ENCODE assay signal across 9 mouse cellular contexts in the genomic region with DNA sequence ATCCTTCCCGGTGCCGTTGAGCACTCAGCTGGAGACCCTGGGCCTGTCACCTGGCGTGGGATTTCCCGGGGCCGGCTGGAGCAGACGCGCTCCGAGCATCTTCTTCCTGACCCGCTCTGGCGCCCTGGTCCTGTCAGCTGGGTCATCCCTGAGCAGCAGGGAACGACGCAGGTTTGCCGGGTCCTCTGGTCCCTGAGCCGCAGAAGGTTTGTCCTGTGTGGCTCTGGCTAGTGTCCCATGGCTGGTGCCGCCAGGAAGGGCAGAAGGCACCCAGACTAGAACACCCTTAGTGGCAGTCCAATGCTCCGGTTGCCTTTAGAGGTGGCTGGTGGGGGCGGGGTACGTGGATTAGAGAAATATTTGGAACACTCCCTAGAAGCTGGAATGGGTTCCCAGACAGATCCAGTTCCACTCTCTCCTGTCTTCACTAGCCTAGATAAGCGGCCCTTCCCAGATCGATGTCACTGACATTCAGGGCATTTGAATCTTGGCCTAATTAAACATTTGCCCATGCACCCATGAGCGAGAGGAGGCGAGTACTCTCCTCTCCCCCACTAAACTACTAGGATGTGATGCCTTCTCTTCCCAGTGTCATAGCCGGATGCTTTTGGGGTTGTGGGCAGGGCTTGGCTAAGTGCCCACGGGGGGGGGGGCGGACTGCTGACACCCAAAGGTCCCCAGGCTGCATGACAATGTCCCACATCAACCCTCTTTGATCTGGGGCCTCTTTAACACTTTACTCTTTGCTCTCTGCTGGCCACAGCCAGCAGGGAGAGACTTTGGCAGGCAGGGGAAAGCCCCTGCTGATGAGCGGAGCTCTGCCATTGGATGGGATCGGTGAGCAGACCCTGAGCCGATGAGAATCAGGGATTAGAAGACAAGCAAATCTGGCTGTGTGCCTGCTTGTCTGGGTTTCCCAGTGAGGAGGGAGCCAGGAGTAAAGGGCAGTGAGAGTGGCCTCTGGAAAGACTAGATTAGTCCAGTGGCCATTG. TPM values are rescaled to one million over a fixed set of nuclear protein-coding genes. Genes with fewer than 3 reads are reported as not detected.
DNase-seq lines count a peak whose midpoint lies in the region; ATAC-seq and TF ChIP-seq lines count a peak whose summit lies in the region.
"Had no signal": no experiment of that assay in that cellular context is flagged by ENCODE, and none has a peak within 500 bp of the region (broad histone marks: within the 10 kb centered on the region; RNA-seq: fewer than 3 reads in every experiment).

No protein-coding gene starts in this region.

- WGBS in forebrain, embryonic 14.5 days = 2% methylated on average over 28 of the region's 28 CpGs
- WGBS in hindbrain, embryonic 13.5 days = 1% methylated on average over 28 of the region's 28 CpGs
- 1% methylated on average over 28 of the region's 28 CpGs for WGBS in limb, embryonic 10.5 days

- no peaks in the 10 kb centered on the region for H3K36me3 ChIP-seq in forebrain, embryonic 14.5 days (ENCODE audit: control insufficient read depth, insufficient read depth, low read length)
- H3K36me3 ChIP-seq in hindbrain, embryonic 13.5 days = no peaks in the 10 kb centered on the region
- H3K36me3 ChIP-seq in limb, embryonic 10.5 days = no peaks in the 10 kb centered on the region

- peak overlapping the region; percentile 89 for H3K4me3 ChIP-seq in layer of hippocampus, adult 2 months
- peak overlapping the region; percentile 55 for H3K4me3 ChIP-seq in forebrain, embryonic 14.5 days (ENCODE audit: low read depth, low read length)
- H3K4me3 ChIP-seq in hindbrain, embryonic 13.5 days = peak overlapping the region; percentile 61
- H3K4me3 ChIP-seq in limb, embryonic 10.5 days = peak overlapping the region; percentile 62

- peak in 1 of 2 experiments; percentile 34 for DNase-seq in layer of hippocampus, adult 2 months (ENCODE audit: low spot score in 2 of 2)
- no peak for DNase-seq in layer of hippocampus, adult 9-11 months
- peak; percentile 85 for DNase-seq in forebrain, embryonic 14.5 days (ENCODE audit: low spot score)
- peak; percentile 33 for DNase-seq in limb, embryonic 10.5 days (ENCODE audit: low spot score)

- peaks cover 10% of the 10 kb centered on the region for H3K4me1 ChIP-seq in forebrain, embryonic 14.5 days (ENCODE audit: control insufficient read depth, insufficient read depth, low read length)
- peaks cover 27% of the 10 kb centered on the region for H3K4me1 ChIP-seq in hindbrain, embryonic 13.5 days (replicated peaks)
- peaks cover 20% of the 10 kb centered on the region for H3K4me1 ChIP-seq in limb, embryonic 10.5 days

- peak; percentile 39 for ATAC-seq in cerebellum, adult (ENCODE audit: insufficient number of reproducible peaks, low FRiP score, low TSS enrichment)
- peak; percentile 27 for ATAC-seq in forebrain, embryonic 14.5 days
- ATAC-seq in hindbrain, embryonic 13.5 days (ENCODE audit: low FRiP score) = peak; percentile 58
- 0 out of 2 replicates have a peak, but pooled peaks have one; percentile 8 for ATAC-seq in monocyte, adult 5-6 weeks (replicated peaks; ENCODE audit: insufficient number of reproducible peaks, low FRiP score, low TSS enrichment, poor library complexity, severe bottlenecking)
- ATAC-seq in granulocyte monocyte progenitor cell, adult 5-6 weeks (replicated peaks; ENCODE audit: poor library complexity, severe bottlenecking) = no peak

- no peak for TF ChIP-seq CTCF in layer of hippocampus, adult 2 months (conservative IDR thresholded peaks at IDR 0.05)

- H3K9ac ChIP-seq in forebrain, embryonic 14.5 days (ENCODE audit: low read length) = peak overlapping the region; percentile 76
- H3K9ac ChIP-seq in hindbrain, embryonic 13.5 days = peak overlapping the region; percentile 83

- peak overlapping the region; percentile 91 for H3K27ac ChIP-seq in layer of hippocampus, adult 2 months
- H3K27ac ChIP-seq in forebrain, embryonic 14.5 days (ENCODE audit: low read depth, low read length) = peak overlapping the region; percentile 33; the same call in 1 of the 2 replicates
- H3K27ac ChIP-seq in hindbrain, embryonic 13.5 days = peak overlapping the region; percentile 86
- peak overlapping the region; percentile 66; the same call in 1 of the 2 replicates for H3K27ac ChIP-seq in limb, embryonic 10.5 days

- H3K4me2 ChIP-seq in forebrain, embryonic 14.5 days (ENCODE audit: low read length) = peak overlapping the region; percentile 98
- H3K4me2 ChIP-seq in hindbrain, embryonic 13.5 days = peak overlapping the region; percentile 96

- no peaks in the 10 kb centered on the region for H3K9me3 ChIP-seq in forebrain, embryonic 14.5 days (replicated peaks; ENCODE audit: control insufficient read depth, low read length)
- no peaks in the 10 kb centered on the region for H3K9me3 ChIP-seq in hindbrain, embryonic 13.5 days
- no peaks in the 10 kb centered on the region for H3K9me3 ChIP-seq in limb, embryonic 10.5 days (replicated peaks)

- H3K27me3 ChIP-seq in forebrain, embryonic 14.5 days (replicated peaks; ENCODE audit: control insufficient read depth, insufficient read depth, low read length) = no peaks in the 10 kb centered on the region
- 0 out of 2 replicates have a peak, but pooled peaks cover 9% of the 10 kb centered on the region for H3K27me3 ChIP-seq in hindbrain, embryonic 13.5 days
- H3K27me3 ChIP-seq in limb, embryonic 10.5 days (ENCODE audit: low read depth, poor library complexity, severe bottlenecking) = peaks cover 22% of the 10 kb centered on the region

RNA-seq across cellular contexts. Expression of a gene that starts 0.8 kb away (rescaled TPM):
- 1 to 10 TPM; 7.3 to 8.1 TPM for total RNA-seq in layer of hippocampus, adult 2 months (2021)
- 1.7 and 1.9 TPM in 2 replicates for polyA plus RNA-seq in forebrain, embryonic 14.5 days (2014; fragmentation: Nextera tagmentation; extraction: Ambion mirVana)
- 3.9 and 5.0 TPM in 2 replicates for polyA plus RNA-seq in hindbrain, embryonic 13.5 days (2015; fragmentation: Nextera tagmentation; extraction: Ambion mirVana)
- 0.10 and 0.19 TPM in 2 replicates for polyA plus RNA-seq in limb, embryonic 10.5 days (2016; fragmentation: Nextera tagmentation; extraction: Ambion mirVana)
- total RNA-seq in monocyte, adult 5-6 weeks (2017) = 0.78 TPM in 1 of 3 replicates, not detected in the others
- total RNA-seq in granulocyte monocyte progenitor cell, adult 5-6 weeks (2014; fragmentation: Nextera tagmentation) = not detected in 2 replicates
- not detected in 2 replicates for total RNA-seq in granulocyte monocyte progenitor cell, adult 5-6 weeks (2017)

RNA-seq across cellular contexts. Expression of a gene that starts 23.6 kb away (rescaled TPM):
- total RNA-seq in layer of hippocampus, adult 2 months (2021) = 100 to 1,000 TPM in 1 of 2 experiments, 10 to 100 TPM in 1; 93.6 to 102 TPM
- polyA plus RNA-seq in forebrain, embryonic 14.5 days (2014; fragmentation: Nextera tagmentation; extraction: Ambion mirVana) = 60.5 and 60.9 TPM in 2 replicates
- 77.1 and 77.2 TPM in 2 replicates for polyA plus RNA-seq in hindbrain, embryonic 13.5 days (2015; fragmentation: Nextera tagmentation; extraction: Ambion mirVana)
- 117 and 118 TPM in 2 replicates for polyA plus RNA-seq in limb, embryonic 10.5 days (2016; fragmentation: Nextera tagmentation; extraction: Ambion mirVana)
- 27.7 to 36.4 TPM (median 29.5 TPM) in 3 replicates for total RNA-seq in monocyte, adult 5-6 weeks (2017)
- total RNA-seq in granulocyte monocyte progenitor cell, adult 5-6 weeks (2014; fragmentation: Nextera tagmentation) = 51.4 and 66.9 TPM in 2 replicates
- total RNA-seq in granulocyte monocyte progenitor cell, adult 5-6 weeks (2017) = 41.9 and 47.7 TPM in 2 replicates

RNA-seq across cellular contexts. Expression of a gene that starts 45.5 kb away (rescaled TPM):
- not detected for total RNA-seq in layer of hippocampus, adult 2 months (2021)
- not detected in 2 replicates for polyA plus RNA-seq in forebrain, embryonic 14.5 days (2014; fragmentation: Nextera tagmentation; extraction: Ambion mirVana)
- not detected in 2 replicates for polyA plus RNA-seq in hindbrain, embryonic 13.5 days (2015; fragmentation: Nextera tagmentation; extraction: Ambion mirVana)
- not detected in 2 replicates for polyA plus RNA-seq in limb, embryonic 10.5 days (2016; fragmentation: Nextera tagmentation; extraction: Ambion mirVana)
- not detected in 3 replicates for total RNA-seq in monocyte, adult 5-6 weeks (2017)
- total RNA-seq in granulocyte monocyte progenitor cell, adult 5-6 weeks (2014; fragmentation: Nextera tagmentation) = not detected in 2 replicates
- not detected in 2 replicates for total RNA-seq in granulocyte monocyte progenitor cell, adult 5-6 weeks (2017)
- total RNA-seq: left cerebral cortex, adult 8-10 months had no signal

Comparison
In these comparisons a context has a peak if more than half of its experiments do, and no peak if none do; other contexts are left out.
1. H3K27ac ChIP-seq: peak in every context shown above with its lines; median percentile 91 in layer of hippocampus, adult 2 months; 86 in hindbrain, embryonic 13.5 days; 66 in limb, embryonic 10.5 days; 33 in forebrain, embryonic 14.5 days.